Mouse (Mus musculus) adrenal gland, postnatal 4 days (tissue): ENCODE measurements around the gene Sh2d1b2. TPM values are rescaled to one million over a fixed set of nuclear protein-coding genes. Genes with fewer than 3 reads are reported as not detected.

Experiments
- DNase-seq, 2 experiments: peaks; one replicate each; pipeline ENCODE4 v3.0.0; 2021 to 2022; ENCODE audit warnings: low spot score in 2 of 2, mixed read lengths in 2 of 2
- total RNA-seq, 2 experiments: library from RNA; stranded (reverse); gene quantifications; 2 replicates each; pipeline ENCODE4 v1.2.3; 2021

Sh2d1b2 gene
- total RNA-seq, 2 experiments from 2014 or later: not detected

- no peak for DNase-seq
Observed at GRCm38 (mm10) chr1:170273252-170273651, 40.7 kb downstream of the Sh2d1b2 start.

- no peak for DNase-seq
Observed at GRCm38 (mm10) chr1:170277016-170277415, 44.5 kb downstream of the Sh2d1b2 start, which contains the start of gene Sh2d1b1. Gene Sh2d1b1, plus strand, starts transcription at chr1:170277320.

- DNase-seq: no peak
Observed at GRCm38 (mm10) chr1:170282415-170283129, 50.0 kb downstream of the Sh2d1b2 start.

GRCm38 (mm10) chr1:170292239-170292951, 59.8 kb downstream of the Sh2d1b2 start:
- peak in 1 of 2 experiments; percentile 13 for DNase-seq

GRCm38 (mm10) chr1:170293257-170293656, 60.7 kb downstream of the Sh2d1b2 start:
- DNase-seq: no peak

GRCm38 (mm10) chr1:170294786-170295570, 62.4 kb downstream of the Sh2d1b2 start:
- DNase-seq: no peak

- DNase-seq: no peak
Observed at GRCm38 (mm10) chr1:170299496-170299895, 66.9 kb downstream of the Sh2d1b2 start.

GRCm38 (mm10) chr1:170301686-170302085, 69.1 kb downstream of the Sh2d1b2 start:
- DNase-seq: no peak

- no peak for DNase-seq
Observed at GRCm38 (mm10) chr1:170302456-170302855, 69.9 kb downstream of the Sh2d1b2 start.

GRCm38 (mm10) chr1:170303103-170303502, 70.6 kb downstream of the Sh2d1b2 start:
- DNase-seq: no peak

Other genes starting within 250 kb of the Sh2d1b2 start
- 10 to 100 TPM; 25.5 to 26.4 TPM for gene Ddr2, start 122.0 kb upstream of the Sh2d1b2 start, total RNA-seq
- 10 to 100 TPM; 33.0 to 33.7 TPM for gene Uap1, start 57.8 kb upstream of the Sh2d1b2 start, total RNA-seq
- gene Uhmk1, start 17.4 kb upstream of the Sh2d1b2 start, total RNA-seq: 10 to 100 TPM; 43.0 to 45.1 TPM
- gene Sh2d1b1, start 44.6 kb downstream of the Sh2d1b2 start, total RNA-seq: under 1 TPM; 0.14 to 0.45 TPM
- gene Gm7694, start 73.6 kb downstream of the Sh2d1b2 start, total RNA-seq: 10 to 100 TPM; 13.2 to 15.8 TPM
- not detected for gene Spata46, start 76.1 kb downstream of the Sh2d1b2 start, total RNA-seq